Mouse (Mus musculus) frontal cortex, postnatal 14 days (tissue): Measurements from ENCODE around the gene Tctex1d4.

ENCODE experiments used
- DNase-seq, 2 experiments: peaks; one replicate each; pipeline ENCODE4 v3.0.0; 2022; ENCODE audit warnings: low spot score in 2 of 2

The Tctex1d4 gene

GRCm38 (mm10) chr4:117126675-117127290, at the start of gene Tctex1d4:
Gene Tctex1d4, plus strand, starts transcription at chr4:117126794.
- no peak for DNase-seq

DNA sequence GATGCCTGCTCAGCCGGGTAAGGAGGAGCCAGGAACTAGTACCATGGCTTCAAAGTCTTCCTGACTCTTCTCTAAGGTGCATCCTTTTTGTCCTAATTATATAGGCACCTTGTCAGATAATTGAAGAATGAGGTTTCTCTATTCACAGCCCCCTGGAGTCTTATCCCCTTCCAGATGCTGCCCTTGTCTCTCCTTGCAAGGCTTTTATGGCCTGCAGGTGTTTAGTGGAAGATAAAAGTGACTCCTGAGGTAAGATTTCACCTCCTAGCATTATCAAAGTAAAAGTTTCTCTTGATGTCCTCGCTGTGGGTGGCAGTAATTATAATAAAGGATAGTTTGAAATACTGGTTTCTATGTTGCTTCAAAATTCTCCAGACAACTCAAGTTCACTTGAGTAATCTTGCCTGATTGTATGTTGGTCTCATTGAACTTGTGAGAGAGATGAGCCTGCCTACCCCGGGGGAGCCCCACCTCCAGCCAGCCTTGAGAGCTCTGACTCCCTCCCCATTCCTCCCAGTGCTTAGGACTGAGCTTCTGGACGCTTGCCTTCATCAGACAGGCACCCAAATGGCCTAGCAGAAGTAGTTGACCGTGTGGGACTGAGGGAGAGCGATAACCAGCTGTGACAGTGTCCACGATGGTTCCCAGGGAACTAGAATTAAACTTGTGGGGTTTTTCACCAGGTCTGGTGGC, 38.5 kb upstream of the Tctex1d4 start:
- DNase-seq: no peak

DNA sequence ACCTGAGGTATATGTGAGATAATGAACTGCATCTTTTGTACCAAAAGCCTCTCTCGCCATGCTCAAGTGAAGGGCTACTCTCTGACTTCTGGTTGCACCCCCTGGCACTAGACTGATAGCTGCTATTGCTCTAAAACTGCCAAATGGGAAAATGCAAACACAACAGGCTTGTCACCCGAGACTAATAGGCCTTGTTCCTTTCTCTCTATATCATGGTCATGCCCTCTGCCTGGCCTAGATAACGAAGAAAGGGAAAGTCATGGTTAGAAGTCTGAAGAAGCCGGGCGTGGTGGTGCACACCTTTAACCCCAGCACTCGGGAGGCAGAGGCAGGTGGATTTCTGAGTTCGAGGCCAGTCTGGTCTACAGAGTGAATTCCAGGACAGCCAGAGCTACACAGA, 36.0 kb upstream of the Tctex1d4 start:
- no peak for DNase-seq

DNA sequence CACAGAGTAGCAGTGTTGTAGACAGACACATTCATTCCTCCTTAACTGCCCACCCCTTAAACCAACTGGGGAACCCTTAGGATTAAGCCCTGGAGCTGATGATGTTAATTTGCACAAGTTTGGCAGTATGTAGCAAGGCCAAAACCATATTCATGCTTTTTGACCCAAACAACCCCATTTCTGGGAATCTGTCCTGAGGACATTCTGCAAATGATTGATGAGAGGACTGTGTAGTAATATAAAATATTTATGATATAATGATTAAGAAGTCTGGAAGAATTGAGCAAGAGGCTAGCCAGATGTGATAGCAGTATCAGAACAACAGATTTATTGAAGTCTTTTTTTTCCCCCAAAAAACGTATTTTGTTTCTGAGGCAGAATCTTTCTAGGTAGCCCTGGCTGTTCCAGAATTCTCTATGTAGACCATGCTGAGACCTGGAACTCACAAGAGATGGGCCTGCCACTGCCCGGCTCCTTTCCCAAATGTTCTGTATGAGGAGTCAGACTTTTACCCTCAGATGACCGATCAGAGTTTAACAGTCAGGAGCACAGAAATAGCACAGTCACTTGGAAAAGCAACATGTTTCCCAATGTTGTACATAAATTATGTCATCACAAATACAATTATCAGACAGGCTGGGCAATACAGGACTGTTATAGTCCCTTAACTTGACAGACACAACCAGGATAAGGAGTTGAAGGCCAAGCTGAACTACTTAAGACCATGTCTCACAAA, 31.8 kb upstream of the Tctex1d4 start:
- no peak for DNase-seq

DNA sequence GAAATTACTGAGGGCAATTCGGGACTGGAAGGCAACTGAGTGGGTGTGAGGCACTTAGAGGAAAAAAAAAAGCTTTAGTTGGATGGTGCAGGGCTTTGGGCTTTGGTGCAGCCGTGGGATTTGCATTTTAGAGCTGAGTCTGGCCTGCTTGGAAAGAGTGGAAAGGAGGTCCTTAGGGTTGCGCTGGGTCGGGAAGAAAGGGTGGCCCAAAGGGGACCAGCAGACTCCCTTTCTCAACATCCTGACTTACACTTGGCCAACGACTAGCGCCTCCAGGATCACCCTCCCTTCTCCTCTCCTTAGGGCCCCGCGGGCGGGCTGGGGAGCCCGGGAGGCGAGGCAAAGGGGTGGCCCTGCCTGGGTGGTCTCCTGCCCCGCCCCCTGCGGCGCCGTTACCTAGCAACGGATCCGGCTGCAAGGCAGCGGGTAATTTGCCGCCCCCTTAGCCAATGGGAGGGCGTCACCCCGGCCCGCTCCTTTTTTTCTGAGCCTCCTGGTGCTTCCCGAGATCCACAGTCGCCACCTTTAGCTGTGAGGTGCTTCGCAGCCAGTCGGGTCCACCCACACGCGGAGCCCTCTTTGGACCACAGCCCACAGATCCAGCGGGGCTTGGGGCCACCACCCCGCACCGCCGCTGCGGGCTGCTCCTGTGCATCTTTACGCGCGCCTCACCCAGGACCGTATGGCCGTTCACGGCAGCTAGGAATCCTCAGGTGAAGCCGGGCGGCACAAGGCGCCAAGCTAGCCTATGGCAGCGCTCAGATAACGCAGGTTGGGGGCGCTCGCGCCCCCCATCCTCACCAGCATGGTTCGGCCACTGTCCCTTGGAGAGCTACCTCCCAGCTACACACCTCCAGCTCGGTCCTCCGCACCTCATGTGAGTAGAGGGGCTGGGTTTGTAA, 30.8 kb upstream of the Tctex1d4 start, which contains the start of gene Ptch2:
Ptch2 (plus strand) TSS at position 525 of the 902 bp plus-strand sequence.
- peak; percentile 45 to 48 for DNase-seq

GRCm38 (mm10) chr4:117096666-117097065, 29.9 kb upstream of the Tctex1d4 start:
- no peak for DNase-seq

DNA sequence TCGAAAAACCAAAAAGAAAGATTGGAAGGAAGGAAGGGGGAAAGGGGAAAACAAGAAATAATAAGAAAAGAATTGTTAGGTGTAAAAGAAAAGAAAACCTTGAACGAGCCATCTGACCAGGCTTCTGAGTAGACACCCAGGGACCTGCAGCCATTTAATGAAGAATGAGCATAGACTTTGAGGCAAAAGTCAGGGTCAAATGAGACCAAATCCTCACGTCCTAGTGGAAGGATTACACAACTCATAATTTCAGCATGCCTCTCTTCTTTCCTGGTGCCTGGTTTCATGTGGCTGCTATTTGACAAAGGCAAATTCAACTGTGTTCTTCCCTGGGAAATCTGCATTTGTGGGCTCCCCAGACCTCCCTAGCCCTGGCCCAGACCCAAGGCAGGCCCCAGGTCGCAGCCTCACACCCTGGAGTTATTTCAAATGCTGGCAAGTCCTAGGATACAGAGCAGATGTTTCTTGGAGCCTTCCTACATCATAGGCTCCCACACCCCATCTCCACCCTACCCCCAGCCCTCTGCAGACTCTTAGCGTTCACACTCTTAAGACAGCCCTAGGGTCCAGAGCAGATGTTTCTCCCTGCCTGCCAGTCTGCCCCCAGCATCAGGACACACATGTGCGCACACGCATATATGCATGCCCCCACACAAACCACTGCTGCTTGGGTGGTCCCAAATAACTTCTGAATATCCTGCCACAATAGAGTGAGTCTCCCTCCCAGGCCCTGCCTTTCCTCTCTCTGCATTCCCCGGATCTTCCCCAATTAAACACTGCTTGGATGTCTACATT, 28.4 kb upstream of the Tctex1d4 start:
- no peak for DNase-seq

- DNase-seq: no peak
These were observed 27.9 kb upstream of the Tctex1d4 start for GRCm38 (mm10) chr4:117098764-117099036.

DNA sequence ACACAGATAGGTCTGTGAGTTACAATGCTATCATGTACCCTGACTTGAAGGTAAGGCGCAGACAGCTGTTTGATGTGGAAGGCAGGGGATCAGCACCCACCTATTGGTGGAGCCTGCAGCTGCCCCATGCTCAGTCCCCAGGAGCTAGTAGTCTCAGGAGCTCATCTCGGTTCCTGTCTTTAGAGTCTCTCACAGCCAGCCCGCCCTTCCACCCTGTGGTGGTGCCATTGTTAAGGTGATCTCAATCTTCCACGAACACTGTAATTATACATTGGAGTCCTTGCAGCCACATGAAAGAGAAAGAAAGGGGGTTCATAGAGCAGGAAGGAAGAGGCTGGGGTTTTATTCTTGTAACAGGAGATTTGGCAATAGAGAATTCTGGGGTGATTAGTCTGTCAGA, 26.6 kb upstream of the Tctex1d4 start:
- no peak for DNase-seq

DNA sequence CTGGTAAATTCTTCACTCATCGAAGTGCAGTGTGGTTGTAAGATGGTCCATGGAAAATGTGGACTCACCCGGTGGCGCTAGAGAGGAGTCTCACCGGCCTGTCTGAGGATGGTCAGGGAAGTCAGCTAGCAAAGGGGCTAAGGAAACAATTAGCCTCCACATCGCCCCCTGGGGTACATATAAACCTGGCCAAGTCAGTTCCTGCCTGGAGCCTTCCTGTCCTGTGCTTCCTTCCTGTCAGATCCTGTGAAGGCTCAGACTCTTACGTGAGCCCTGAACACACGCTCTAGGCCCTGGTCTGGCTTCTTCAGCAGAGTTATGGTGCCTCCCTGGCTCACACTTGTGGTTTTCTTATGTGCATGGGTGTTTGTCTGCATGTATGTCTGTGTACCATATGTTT, 25.4 kb upstream of the Tctex1d4 start:
- no peak for DNase-seq

GRCm38 (mm10) chr4:117104672-117105071, 21.9 kb upstream of the Tctex1d4 start:
- DNase-seq: no peak

GRCm38 (mm10) chr4:117105127-117105526, 21.5 kb upstream of the Tctex1d4 start:
- no peak for DNase-seq

DNA sequence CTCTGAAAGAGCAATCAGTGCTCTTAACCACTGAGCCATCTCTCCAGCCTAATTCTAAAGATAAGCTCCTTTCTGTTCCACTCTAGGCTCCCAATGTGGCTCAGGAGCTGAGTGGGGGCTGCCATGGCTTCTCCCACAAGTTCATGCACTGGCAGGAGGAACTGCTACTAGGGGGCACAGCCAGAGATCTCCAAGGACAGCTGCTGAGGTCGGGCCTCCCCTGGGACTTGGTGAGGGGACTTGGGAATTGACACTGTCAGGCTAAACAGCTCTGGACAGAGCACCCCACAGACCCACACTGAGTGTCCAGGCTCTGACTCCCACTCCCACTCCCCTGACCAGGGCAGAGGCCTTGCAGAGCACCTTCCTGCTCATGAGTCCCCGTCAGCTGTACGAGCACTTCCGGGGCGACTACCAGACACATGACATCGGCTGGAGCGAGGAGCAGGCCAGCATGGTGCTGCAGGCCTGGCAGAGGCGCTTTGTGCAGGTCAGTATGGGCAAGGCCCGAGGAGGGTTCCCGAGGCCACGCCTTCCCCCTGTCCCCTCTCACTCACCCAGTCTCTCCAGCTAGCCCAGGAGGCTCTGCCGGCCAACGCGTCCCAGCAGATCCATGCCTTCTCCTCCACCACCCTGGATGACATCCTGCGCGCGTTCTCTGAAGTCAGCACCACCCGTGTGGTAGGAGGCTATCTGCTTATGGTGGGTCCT, 18.6 kb upstream of the Tctex1d4 start:
- DNase-seq: no peak

DNA sequence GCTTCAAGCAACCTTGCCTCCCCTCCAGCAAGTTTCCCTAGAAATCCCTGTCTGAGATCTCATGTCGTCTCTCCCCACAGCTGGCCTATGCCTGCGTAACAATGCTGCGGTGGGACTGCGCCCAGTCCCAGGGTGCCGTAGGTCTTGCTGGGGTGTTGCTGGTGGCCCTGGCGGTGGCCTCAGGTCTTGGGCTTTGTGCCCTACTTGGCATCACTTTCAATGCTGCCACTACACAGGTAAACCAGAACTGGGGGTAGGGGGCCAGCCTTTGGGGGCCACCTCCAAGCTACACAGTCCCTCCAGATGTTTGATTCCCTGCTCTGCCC, 18.1 kb upstream of the Tctex1d4 start:
- no peak for DNase-seq

DNA sequence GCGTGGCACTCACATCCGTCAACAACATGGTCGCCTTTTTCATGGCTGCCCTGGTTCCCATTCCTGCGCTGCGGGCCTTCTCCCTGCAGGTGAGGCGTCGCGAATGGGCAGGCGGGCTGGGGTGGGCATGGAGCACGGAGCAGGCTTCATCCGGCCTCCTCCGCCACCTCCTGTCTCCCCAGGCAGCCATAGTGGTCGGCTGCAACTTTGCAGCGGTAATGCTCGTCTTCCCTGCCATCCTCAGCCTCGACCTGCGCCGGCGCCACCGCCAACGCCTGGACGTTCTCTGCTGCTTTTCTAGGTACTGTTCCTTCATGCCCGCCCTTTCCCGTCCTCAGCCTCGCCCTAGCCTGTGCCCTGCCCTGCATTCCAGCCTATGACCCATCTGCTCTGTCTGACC, 17.3 kb upstream of the Tctex1d4 start:
- DNase-seq: no peak

DNA sequence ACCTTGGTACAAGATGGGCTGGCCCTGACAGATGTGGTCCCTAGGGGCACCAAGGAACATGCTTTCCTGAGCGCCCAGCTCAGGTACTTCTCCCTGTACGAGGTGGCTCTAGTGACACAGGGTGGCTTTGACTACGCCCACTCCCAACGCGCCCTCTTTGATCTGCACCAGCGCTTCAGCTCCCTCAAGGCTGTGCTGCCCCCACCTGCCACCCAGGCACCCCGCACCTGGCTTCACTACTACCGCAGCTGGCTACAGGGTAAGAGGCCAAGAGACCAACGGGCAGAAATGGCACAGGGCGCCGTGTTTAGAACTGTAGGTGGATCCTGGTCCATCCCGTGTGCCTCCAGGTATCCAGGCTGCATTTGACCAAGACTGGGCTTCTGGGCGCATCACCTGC, 16.3 kb upstream of the Tctex1d4 start:
- DNase-seq: no peak

- no peak for DNase-seq
These were observed 15.6 kb upstream of the Tctex1d4 start for GRCm38 (mm10) chr4:117110985-117111384.

- DNase-seq: no peak
These were observed 13.4 kb upstream of the Tctex1d4 start for GRCm38 (mm10) chr4:117113237-117113636.

DNA sequence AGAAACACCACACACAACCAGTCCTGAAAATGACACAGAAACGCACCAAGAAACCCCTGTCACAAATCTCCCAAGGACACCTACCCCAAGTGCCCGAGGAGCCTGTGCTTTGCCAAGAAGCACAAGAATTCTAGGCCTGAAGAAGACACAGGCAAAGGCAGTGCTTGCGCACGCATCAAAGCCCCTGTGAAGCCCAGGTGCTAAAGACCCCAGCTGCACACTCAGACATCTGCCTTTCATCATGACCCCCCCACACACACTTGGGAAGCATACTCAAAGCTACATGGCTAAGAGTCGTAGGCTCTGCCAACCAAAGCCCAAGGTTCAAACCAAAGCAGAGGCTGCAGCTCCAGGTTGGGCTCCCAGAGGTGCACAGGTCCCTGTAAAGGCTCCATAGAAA, 11.0 kb upstream of the Tctex1d4 start:
- no peak for DNase-seq

GRCm38 (mm10) chr4:117117931-117118330, 8.7 kb upstream of the Tctex1d4 start:
- no peak for DNase-seq

DNA sequence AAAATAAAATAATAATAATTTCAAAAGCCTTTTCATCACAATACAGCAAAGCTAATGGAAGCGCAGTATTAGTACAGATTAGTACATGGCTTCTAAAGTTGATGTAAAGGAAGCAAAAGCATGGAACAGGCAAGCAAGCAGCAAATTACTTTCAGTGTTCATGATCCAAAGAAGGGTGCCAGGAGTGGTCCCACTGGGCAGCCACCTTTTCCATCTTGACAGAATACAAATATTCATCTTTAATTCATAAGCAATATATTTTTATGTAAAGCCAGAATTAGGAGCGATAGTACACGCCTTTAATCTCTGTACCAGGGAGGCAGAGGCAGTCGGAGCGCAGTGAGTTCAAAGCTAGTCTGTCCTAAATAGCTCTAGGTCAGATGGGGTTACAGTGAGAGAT, 7.0 kb upstream of the Tctex1d4 start:
- no peak for DNase-seq
